Mouse (Mus musculus): Measurements from ENCODE around the gene Tas2r102.

- TF ChIP-seq CTCF (conservative IDR thresholded peaks at IDR 0.05; ENCODE audit: low read length), result no peak
- no peak for TF ChIP-seq NANOG (IDR thresholded peaks at IDR 0.05; ENCODE audit: borderline replicate concordance, low read length)
These were observed 40.6 kb downstream of the Tas2r102 start, which contains the start of gene Tas2r117 for GRCm38 (mm10) chr6:132802518-132802917.

Measured in E14TG2a.4 (cell line).